Mouse (Mus musculus) spleen, embryonic (tissue): Measurements from ENCODE around the gene 1810055G02Rik.

Source experiments
- CTCF ChIA-PET: fragments of 350-600 bp; sonication (Branson Sonifier 250); formaldehyde crosslinking; loops from one replicate; lab custom pipeline; 2022; lab: Charles Lee

Gene 1810055G02Rik

DNA sequence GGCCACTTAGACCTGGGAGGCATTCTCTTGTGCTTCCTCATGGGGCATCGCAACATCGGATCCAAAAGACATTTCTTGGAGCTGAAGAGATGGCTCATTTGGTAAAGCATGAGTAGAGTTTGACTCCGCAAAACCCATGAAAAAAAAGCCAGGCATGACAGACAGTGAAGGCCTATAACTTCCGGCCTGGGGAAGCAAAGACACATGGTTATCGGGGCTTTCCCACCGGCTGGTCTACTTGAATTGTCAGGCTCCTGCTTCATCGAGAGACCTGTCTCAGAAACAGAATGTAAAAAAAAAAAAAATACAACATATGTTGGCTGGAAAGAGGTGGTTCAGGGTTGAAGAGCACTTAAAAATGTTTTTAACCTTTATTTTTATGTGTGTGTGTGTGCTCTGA, 31.6 kb downstream of the 1810055G02Rik start:
- CTCF ChIA-PET: no interaction called here

GRCm38 (mm10) chr19:3742716-3743115, 34.6 kb downstream of the 1810055G02Rik start:
- CTCF ChIA-PET: no interaction called here

GRCm38 (mm10) chr19:3743362-3743761, 35.3 kb downstream of the 1810055G02Rik start:
- CTCF ChIA-PET: interaction anchor here (0.7 kb wide), 1 partner anchor 26 kb away, joined by 3 read pairs; no protein-coding TSS in a partner anchor

- CTCF ChIA-PET: interaction anchor here (0.7 kb wide), 1 partner anchor 27 kb away, joined by 3 read pairs; no protein-coding TSS in a partner anchor
Observed at GRCm38 (mm10) chr19:3743851-3744512, 35.9 kb downstream of the 1810055G02Rik start.

GRCm38 (mm10) chr19:3752621-3753239, 44.6 kb downstream of the 1810055G02Rik start:
- CTCF ChIA-PET: no interaction called here

DNA sequence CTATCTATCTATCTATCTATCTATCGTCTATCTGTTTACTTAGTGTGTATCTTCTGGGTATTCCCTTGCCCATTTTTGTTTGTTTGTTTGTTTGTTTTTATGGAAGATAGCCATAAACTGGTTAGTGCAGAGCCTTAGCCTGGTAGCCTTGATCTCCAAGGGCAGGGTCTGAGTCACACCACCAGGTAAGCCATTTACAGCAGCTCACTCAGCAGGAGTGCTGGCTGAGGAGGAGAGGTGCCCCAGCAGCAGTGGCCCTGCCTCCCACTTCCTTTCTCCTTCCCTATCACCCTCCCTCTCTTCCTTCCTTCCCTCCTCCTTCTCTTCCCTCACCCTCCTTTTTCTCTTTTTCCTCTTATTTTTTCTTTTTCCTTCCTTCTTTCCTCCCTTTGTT, 45.1 kb downstream of the 1810055G02Rik start:
- CTCF ChIA-PET: no interaction called here

DNA sequence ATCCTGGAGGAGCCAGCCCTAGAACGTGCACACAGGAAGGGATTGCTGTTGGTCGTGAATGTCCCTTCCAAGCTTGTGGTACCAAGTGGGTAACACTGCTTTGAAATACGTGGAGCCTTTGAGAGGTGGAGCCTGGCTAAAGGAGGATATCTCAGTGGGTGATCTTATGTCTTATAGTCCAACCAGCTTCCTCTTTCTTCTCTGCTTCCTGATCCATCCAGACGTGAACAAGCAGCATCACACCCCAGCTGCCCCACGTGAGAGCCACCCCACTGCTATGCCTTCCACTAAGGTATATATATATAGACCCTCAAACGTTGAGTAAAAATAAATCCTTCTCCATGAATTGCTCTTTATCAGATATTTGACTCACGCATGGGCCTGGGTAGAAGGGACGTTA, 45.6 kb downstream of the 1810055G02Rik start:
- CTCF ChIA-PET: no interaction called here

DNA sequence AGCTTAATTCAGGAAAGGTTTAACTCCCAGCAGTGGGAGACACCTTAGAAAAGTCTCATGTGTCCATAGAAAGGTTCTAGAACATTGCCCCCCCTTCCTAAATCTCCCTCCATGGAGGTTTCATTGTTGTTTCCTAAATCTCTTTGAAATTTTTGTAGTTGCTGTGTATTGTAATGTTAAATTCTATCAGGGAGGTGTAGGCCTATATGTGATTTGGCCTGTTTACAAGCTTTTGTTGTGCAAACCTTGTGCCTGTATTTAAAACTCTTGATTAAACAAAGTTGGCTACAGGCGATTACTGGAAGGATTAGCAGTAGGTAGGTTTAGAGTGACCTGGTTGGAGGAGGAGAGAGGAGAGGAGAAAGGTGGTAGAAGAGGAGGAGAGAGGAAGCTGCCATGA, 49.8 kb downstream of the 1810055G02Rik start:
- CTCF ChIA-PET: interaction anchor here (0.6 kb wide), 1 partner anchor 22 kb away, joined by 5 read pairs; no protein-coding TSS in a partner anchor

- CTCF ChIA-PET: interaction anchor here (0.5 kb wide), 1 partner anchor 149 kb away, joined by 3 read pairs; no protein-coding TSS in a partner anchor
Observed at GRCm38 (mm10) chr19:3765221-3765820, 57.2 kb downstream of the 1810055G02Rik start.

DNA sequence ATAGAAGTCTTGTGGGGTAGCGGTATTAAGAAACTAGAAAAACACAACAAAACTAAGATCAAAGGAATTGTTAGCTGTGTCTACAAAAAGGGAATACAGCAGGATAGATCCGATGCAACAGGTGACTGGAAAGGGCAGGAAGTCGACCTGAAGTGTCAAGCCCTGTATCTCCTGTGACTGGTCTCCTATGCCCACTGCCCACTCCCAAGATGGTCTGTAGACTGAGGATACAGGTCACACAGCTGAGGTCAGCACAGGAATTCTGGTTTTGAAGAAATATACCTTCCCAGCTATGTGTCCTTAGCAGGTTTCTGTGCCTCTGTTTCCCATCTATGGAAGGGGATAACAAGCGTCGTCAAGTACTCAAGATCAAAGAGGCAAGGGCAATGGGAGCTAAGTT, 58.3 kb downstream of the 1810055G02Rik start:
- CTCF ChIA-PET: no interaction called here

DNA sequence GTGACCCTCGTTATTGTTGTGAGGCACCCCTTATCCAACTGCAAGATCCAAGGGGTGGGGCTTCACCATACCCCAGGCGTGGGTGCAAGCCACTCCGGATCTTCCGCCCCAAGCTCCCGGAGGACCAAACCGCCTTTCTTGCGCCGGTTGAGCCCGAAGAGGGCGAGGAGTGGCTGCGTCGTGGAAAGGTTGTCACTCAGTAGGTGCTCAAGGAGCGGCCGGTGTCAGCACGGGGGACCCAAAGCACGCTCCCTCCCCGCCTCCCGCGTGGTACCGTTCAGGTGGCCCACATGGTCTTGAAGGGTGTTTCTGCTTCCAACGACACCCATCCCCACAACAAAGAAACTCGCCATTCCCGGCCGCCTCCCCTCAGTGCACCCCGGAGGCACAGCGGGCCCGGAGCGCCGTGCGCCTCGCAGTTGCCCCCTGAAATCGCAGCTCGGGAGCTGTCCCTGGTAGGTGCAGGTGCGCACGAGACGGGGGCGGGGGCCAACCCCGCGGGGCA, 59.2 kb downstream of the 1810055G02Rik start, which contains the start of gene Kmt5b:
Gene Kmt5b, plus strand, starts transcription at position 146 of the 505 bp plus-strand sequence.
- CTCF ChIA-PET: no interaction called here
